Mouse (Mus musculus): ENCODE results near the gene Tceal9. TPM values are rescaled to one million over a fixed set of nuclear protein-coding genes. Genes with fewer than 3 reads are reported as not detected.

The Tceal9 gene
- total and polyA plus RNA-seq, 3 experiments: 79.9 to 197 (median 147) TPM

DNA sequence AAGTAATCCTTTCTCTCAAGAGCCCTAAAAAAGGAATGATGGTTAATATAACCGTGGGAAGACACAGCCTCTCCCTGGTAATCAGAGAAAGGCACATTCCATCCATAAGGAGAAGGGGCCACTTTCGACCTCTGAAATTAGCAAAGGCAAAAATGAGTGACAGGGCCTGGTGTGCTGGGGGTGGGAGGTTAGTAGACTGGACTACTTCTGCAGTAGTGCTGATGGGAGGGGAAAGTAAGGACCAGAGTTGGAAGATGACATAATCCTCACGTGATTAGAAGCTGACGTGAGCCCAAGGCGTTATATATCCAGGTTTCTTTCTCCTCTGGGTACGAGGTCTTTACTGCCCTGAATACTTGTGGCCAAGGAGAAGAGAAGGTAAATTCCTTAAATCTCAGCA lies 21.2 kb upstream of the Tceal9 start:
- no peaks in the 10 kb centered on the region for H3K27me3 ChIP-seq (replicated peaks)
- no peak overlapping the region for H3K4me3 ChIP-seq (replicated peaks in 1 of 3; ENCODE audit: low read depth in 2 of 3, low read length in 2 of 3, poor library complexity in 1 of 3)
- in situ Hi-C loops (cut with MboI; ENCODE audit: low pct_ligation_motif_present, low pct_unique_long_range_greater_than_20kb, low sequenced_read_pairs): no loop called here
- H3K27ac ChIP-seq (ENCODE audit: insufficient read depth, low read depth): no peak overlapping the region
- dilution Hi-C loops (cut with MboI; ENCODE audit: extremely low pct_ligation_motif_present, extremely low pct_unique_long_range_greater_than_20kb, low sequenced_read_pairs): no loop called here
- peak; percentile 37; the same call in 1 of the 2 replicates for TF ChIP-seq BHLHE40 (IDR thresholded peaks at IDR 0.05; ENCODE audit: low read depth, low read length)
- no peak for TF ChIP-seq NELFE (IDR thresholded peaks at IDR 0.05; ENCODE audit: low read depth, low read length)
- H3K4me2 ChIP-seq (ENCODE audit: insufficient read depth, low read depth, poor library complexity, severe bottlenecking): no peak overlapping the region
- H3K79me2 ChIP-seq (replicated peaks; ENCODE audit: control insufficient read depth, extremely low read depth, insufficient read depth, poor library complexity, severe bottlenecking): no peaks in the 10 kb centered on the region
- DNase-seq (ENCODE audit: extremely low read depth): no peak
- H3K9me3 ChIP-seq (replicated peaks; ENCODE audit: low read length): no peaks in the 10 kb centered on the region
- H3K9ac ChIP-seq (ENCODE audit: insufficient read depth, low read depth): no peak overlapping the region
- H3K4me1 ChIP-seq (ENCODE audit: control insufficient read depth in 1 of 2, insufficient read depth in 2 of 2): no peaks in the 10 kb centered on the region
- no peaks in the 10 kb centered on the region for H3K36me3 ChIP-seq (replicated peaks in 1 of 2; ENCODE audit: control insufficient read depth in 1 of 2, insufficient read depth in 1 of 2, low read length in 1 of 2)

DNA sequence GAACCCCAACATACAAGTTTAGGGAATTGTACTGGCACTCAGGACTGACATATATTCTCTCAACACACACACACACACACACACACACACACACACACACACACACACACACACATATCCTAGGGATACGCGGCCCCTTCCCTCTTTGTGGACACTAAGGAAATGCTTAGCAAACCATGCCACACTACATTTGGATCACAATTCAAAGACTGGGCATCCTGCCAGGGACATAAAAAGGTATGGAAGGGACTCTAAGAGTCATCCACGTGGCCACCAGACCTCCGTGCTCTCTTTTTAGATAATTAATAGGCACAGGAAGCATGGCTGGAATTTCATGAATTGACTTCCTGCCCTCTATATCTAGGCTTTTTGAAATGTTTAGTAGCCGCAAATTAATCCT lies 17.1 kb upstream of the Tceal9 start:
- H3K4me3 ChIP-seq (replicated peaks in 1 of 3; ENCODE audit: low read depth in 2 of 3, low read length in 2 of 3, poor library complexity in 1 of 3): no peak overlapping the region
- no peaks in the 10 kb centered on the region for H3K9me3 ChIP-seq (replicated peaks; ENCODE audit: low read length)
- DNase-seq (ENCODE audit: extremely low read depth): no peak
- H3K27ac ChIP-seq (ENCODE audit: insufficient read depth, low read depth): no peak overlapping the region
- H3K4me2 ChIP-seq (ENCODE audit: insufficient read depth, low read depth, poor library complexity, severe bottlenecking): no peak overlapping the region
- H3K79me2 ChIP-seq (replicated peaks; ENCODE audit: control insufficient read depth, extremely low read depth, insufficient read depth, poor library complexity, severe bottlenecking): no peaks in the 10 kb centered on the region
- no peaks in the 10 kb centered on the region for H3K27me3 ChIP-seq (replicated peaks)
- H3K4me1 ChIP-seq (ENCODE audit: control insufficient read depth in 1 of 2, insufficient read depth in 2 of 2): no peaks in the 10 kb centered on the region
- no peaks in the 10 kb centered on the region for H3K36me3 ChIP-seq (replicated peaks in 1 of 2; ENCODE audit: control insufficient read depth in 1 of 2, insufficient read depth in 1 of 2, low read length in 1 of 2)
- in situ Hi-C loops (cut with MboI; ENCODE audit: low pct_ligation_motif_present, low pct_unique_long_range_greater_than_20kb, low sequenced_read_pairs) (no loop called here), dilution Hi-C loops (cut with MboI; ENCODE audit: extremely low pct_ligation_motif_present, extremely low pct_unique_long_range_greater_than_20kb, low sequenced_read_pairs) (no loop called here)
- TF ChIP-seq USF1 (IDR thresholded peaks at IDR 0.05; ENCODE audit: low read depth, low read length) (no peak), NELFE (IDR thresholded peaks at IDR 0.05; ENCODE audit: low read depth, low read length) (no peak), SIN3A (IDR thresholded peaks at IDR 0.05; ENCODE audit: low read length) (no peak), ZC3H11A (IDR thresholded peaks at IDR 0.05; ENCODE audit: low read depth, low read length) (no peak), CHD2 (IDR thresholded peaks at IDR 0.05; ENCODE audit: low read length) (no peak), JUND (conservative IDR thresholded peaks at IDR 0.05; ENCODE audit: low read depth, low read length) (no peak), MAX (IDR thresholded peaks at IDR 0.05; ENCODE audit: low read length) (no peak), UBTF (IDR thresholded peaks at IDR 0.05; ENCODE audit: low read depth, low read length) (no peak), TCF12 (IDR thresholded peaks at IDR 0.05; ENCODE audit: low read depth, low read length) (no peak), E2F4 (IDR thresholded peaks at IDR 0.05; ENCODE audit: insufficient replicate concordance, low read depth, low read length) (no peak), MYC (IDR thresholded peaks at IDR 0.05; ENCODE audit: low read depth, low read length) (no peak), BHLHE40 (IDR thresholded peaks at IDR 0.05; ENCODE audit: low read depth, low read length) (no peak), SMC3 (IDR thresholded peaks at IDR 0.05; ENCODE audit: low read depth, low read length) (no peak), RAD21 (IDR thresholded peaks at IDR 0.05; ENCODE audit: low read depth, low read length) (no peak), RCOR1 (conservative IDR thresholded peaks at IDR 0.05; ENCODE audit: low read depth, low read length) (no peak), POLR2AphosphoS2 (IDR thresholded peaks at IDR 0.05; ENCODE audit: low read depth, low read length) (no peak), ZMIZ1 (IDR thresholded peaks at IDR 0.05; ENCODE audit: low read depth, low read length) (no peak)
- no peak overlapping the region for H3K9ac ChIP-seq (ENCODE audit: insufficient read depth, low read depth)
